Mouse (Mus musculus) cerebellum, adult 9-11 months (tissue): ENCODE measurements around the gene Mgme1.

ENCODE experiments used
- DNase-seq: peaks from one replicate; pipeline ENCODE4 v3.0.0; 2022

Gene Mgme1

DNA sequence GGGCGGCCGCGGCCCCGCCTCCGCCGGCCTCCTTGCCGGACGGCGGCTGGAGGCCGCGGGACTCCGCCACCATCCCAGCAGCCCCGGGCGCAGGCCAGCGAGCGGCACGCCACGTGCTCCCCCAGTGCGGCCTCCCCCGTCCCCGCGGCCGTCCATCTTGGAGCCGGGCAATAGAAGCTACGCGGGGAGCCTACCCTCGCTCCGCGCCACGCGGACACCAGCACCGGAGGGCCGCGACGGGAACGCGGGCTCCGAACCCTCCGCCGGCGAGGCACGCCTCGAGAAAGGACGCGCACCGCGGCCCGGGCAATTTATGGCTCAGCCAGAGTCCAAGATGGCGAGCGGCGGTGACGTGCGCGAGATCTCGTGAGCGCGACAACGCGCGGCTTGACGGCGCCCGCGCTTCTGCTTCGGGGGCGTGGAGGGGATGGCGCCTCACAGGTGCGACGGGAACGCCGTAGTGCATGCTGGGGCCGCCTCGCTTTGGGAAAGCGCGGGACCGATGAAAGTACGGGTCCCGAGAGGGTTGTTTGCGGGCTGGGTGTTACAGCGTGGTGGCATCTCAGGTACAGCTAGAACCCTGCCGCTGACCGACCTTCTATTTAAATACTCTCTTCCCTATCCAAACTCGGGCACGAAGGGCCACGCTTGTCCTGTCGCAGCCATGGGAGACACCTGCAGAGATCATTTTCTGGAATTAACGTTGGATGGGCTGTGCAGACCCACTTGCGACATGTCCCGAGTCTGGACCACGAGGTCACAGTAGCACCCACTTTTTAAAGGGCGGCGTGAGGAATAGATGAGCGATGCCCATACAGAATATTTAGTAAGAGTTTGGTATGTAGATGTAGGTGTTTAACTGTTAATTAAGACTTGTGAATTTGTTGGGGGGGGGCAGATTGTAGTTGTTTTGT, at the start of gene Mgme1, which contains the start of gene Snx5:
TSS of gene Mgme1 (plus strand) at position 157 of the 914 bp plus-strand sequence.
TSS of gene Snx5 (minus strand) at position 400 of the 914 bp plus-strand sequence.
- DNase-seq, result peak; percentile 95

DNA sequence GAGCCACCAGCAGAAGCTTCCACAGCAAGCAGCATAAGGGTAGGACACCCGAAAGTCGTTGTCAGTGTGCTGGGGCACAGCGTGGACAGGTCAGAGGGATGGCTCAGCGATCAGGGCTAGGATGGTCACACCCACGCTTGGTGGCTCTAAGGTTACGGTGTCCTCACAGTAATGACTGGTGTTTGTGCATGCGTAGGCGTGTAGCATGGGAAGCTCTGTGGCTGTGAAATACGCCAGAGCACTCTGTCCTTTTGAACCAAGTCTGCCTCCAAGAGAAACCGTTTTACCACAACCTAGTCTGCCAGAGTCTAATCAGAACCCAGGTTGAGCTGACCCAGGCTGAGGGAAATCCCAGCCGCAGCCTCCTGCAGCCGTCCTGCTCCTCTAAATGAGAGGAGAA, 46.1 kb upstream of the Mgme1 start:
- DNase-seq, result no peak

DNA sequence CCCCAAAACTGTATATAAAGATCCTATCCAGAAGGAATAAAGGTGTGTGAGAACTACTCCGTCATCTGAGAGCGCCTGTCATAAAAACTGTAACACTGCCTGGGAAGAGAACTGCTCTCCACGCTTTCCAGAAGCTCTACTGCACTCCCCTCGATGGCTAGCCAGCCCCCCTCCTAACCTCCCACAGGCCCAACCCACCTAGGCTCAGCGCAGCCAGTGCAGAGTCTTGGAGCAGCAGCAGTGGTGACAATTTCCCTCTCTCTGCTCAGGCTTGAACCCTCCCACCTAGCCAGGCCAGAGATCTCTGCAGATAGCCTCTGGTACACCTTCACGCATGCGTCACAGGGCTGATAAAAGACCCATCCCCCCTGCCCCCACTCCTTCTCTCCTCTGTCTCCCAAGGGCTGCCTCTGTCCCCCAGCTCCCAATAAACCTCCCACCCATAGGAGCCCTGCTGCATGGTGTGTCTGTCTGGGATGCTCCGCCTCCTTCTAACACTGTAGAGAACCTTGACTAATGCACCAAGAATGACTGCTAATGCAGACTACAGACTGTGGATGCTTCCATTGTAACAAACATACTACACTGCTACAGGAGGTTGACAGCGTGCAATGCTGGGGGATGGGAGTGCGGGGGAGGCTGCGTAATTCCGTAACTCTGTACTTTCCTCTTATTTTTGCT, 43.4 kb upstream of the Mgme1 start:
- no peak for DNase-seq

DNA sequence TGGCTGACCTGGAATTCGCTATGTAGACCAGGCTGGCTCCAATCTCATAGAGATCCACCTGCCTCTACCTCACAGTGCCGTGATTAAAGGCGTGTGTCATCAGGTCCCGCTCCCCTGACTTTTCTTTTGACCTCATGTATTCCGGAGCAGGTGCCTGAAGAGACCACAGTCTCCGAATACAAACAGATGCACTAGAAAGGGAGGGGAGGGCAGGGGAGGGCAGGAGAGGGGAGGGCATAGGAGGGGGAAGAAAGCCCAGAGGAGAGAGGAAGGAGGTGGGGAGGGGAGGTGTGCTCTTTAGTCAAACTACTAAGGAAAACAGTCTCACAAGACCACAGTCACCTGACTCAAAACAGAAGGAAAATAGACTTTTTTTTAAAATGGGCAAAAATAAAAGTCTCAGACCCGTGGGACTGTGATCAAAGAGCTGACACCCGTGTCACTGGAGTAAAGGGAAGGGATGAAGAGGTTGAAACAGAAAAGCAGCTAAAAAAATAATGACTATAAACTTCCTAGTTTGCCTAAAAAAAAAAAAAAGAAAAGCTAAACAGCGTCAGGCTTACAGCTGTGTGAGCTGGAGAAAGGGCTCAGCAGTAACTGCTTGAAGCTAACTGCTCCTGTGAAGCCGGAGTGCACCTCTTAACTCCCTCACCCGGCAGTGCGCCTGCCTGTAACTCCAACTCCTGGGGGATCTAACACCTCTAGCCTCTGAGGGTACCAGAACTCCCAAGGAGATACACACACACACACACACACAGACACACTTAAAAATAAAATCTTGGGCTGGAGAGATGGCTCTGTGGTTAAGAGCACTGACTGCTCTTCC, 41.7 kb upstream of the Mgme1 start:
- no peak for DNase-seq

GRCm38 (mm10) chr2:144229647-144230046, 40.8 kb upstream of the Mgme1 start:
- no peak for DNase-seq

DNA sequence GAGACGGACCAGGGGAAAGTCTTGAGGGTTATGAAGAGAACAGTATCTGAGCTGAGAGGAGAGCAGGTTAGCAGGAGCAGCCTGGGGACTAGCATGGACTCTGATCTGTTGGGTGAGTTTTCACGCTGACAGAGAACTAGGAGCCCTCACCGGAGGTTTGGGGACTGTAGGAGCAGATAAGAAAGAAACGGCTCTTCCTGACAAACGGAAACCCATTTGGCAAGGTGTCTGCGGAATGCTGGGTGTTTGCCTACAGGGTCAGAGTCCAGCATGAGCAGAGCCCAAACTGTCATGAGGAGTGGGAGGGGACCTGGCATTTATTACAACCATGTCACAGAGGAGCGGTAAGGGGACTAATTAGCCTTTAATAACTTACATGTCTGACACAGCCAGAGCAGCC, 40.0 kb upstream of the Mgme1 start:
- DNase-seq, result no peak

DNA sequence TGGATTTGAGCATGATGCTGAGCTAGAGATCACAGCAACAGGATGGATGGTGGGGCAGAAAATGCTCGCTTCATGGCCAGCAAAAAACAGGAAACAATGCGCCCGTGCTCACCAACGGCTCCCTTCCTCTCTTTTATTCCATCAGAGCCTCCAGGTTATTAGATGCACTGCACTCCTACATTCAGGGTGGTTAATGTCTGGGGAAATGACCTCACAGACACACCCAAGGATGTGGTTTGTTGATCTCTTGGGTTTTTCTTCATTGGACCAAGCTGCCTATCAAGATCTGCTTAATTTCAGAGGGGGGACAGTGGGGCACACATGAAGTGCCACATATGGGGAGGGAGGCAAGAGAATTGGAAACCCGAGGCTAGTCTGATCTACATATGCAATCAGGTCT, 39.3 kb upstream of the Mgme1 start:
- no peak for DNase-seq

GRCm38 (mm10) chr2:144233534-144233933, 36.9 kb upstream of the Mgme1 start:
- no peak for DNase-seq

DNA sequence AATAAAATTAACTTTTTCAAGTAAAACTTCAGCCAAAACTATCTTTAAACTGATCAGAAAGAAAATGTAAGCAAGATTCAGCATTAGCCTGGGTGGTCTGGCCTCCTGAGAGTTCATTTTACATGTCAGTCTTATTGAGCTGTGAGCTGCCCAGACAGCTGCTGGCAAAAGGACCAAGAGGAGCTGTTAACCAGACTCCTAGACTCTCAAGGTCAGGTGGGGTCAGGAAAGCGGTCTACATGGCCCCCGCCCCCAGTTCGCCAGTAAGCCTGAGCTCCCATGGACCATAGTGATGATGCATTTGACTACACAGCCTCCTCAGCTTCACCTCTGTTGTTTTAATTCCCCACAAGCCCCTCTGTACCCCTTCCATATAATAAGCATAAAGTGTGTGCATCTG, 34.7 kb upstream of the Mgme1 start:
- no peak for DNase-seq

DNA sequence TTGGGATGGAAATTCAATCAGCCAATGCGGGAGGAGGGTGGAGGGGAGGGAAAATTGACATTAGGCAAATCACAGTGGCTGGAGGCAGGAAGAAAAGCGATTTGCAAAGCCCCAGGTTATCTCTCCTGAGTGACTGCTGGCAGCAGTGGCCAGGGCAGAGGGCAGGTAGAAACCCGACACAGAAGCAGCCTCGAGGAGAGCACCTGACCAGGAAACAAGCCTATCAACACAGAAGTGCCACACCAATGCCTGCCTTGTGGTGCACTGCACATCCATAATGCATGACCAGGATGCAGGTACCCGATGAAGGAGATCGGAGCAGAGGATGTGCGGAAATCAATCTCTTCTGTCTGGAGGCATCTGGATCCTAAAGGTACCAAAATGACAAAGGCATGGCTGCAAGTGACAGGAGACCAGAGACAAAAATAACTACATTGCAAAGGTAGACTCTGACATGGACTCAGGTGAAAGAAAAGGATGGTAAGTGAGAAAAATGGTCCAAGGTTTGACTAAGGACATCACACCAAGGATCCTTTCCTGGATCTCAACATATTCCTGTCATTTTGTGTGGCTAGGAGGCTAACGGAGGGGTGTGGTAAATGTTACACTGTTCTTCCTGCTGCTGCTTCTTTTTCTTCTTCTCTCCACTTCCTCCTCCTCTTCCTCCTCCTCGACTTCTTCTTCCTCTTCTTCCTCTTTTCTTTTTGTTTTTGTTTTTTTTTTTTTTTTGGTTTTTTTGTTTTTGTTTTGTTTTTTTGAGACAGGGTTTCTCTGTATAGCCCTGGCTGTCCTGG, 33.5 kb upstream of the Mgme1 start:
- DNase-seq, result no peak

GRCm38 (mm10) chr2:144238341-144238740, 32.1 kb upstream of the Mgme1 start:
- peak; percentile 19 for DNase-seq

DNA sequence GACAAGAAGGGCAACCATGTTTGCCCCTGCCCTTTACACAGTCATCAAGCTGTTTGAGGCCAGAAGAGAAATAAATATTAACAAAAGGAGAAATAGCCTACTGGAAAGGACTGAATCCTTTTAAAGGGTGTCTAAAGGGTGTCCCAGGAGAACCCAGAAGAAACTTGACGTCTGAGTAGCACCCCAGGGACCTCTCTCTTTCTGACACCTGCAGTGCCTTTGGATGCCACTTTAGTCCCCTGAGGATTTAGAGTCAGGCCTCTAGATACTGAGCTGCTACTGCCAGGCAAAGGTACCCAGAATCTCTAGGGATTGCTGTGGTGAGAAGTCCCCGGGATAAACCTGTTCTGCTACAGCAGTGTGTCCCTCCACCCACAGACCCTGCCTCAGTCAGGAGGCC, 31.1 kb upstream of the Mgme1 start:
- DNase-seq, result no peak

GRCm38 (mm10) chr2:144240095-144240899, 30.2 kb upstream of the Mgme1 start:
- no peak for DNase-seq

GRCm38 (mm10) chr2:144245464-144245863, 25.0 kb upstream of the Mgme1 start:
- no peak for DNase-seq

DNA sequence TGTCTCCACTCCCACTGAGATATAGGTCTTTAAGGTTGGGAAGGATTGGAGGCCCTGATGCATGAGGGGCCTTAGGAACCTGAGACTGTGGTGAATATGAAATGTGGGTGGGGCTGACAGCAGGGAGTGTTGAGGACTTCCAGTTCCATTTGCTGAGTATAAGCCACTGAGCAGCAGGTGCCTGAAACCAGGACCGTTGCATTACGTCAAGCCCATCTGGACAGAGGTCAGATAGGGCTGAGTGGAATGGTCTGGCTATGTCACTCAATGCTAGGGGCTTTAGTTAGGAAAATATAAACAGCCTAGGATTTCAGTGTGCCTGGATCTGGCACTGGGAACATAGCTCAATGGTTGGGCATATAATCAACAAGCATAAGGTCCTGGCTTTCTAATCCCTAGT, 24.2 kb upstream of the Mgme1 start:
- DNase-seq, result no peak

DNA sequence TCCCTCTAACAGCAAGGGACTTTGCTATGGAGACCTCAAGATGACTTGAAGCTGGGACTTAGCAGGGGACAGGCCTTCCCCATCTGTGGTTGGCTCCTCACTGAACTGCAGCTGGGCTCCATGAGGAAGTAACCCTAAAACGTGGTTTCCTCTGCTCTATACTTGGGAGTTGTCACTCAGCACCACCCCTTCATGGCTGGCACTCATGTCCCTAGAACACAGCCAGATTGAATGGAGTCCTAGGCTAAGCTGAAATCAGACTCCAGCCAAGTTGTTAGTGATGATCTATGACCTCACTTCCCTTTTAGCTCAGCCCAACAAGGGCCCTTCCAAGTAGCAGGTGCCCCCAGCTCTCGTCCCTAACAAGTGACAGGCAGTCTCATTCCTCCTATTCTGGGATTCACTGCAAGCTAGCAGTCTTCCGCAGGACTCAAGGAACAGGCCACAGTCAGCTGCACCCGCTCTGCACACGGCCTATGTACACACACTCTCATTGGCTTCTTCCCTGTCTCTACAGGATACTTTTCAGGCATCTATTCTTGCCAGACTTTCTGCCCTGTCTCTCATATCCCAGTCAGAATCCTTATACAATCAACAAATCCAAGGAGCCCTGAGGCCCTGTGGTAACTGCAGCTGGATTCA, 23.0 kb upstream of the Mgme1 start:
- DNase-seq, result no peak

- DNase-seq, result no peak
Observed at GRCm38 (mm10) chr2:144248613-144249376, 21.7 kb upstream of the Mgme1 start.

GRCm38 (mm10) chr2:144250111-144250510, 20.4 kb upstream of the Mgme1 start:
- no peak for DNase-seq

GRCm38 (mm10) chr2:144262837-144263236, 7.6 kb upstream of the Mgme1 start:
- DNase-seq, result no peak
